Mouse (Mus musculus) lung, postnatal 0 days (tissue): ENCODE results near the gene Gtdc1.

Experiments used
- CTCF ChIP-seq: IDR thresholded peaks from 2 replicates; pipeline ENCODE4 v1.5.1; 2016; ENCODE audit warnings: antibody characterized with exemption, mild to moderate bottlenecking
- EP300 ChIP-seq: IDR thresholded peaks from 2 replicates; pipeline ENCODE4 v1.6.1; 2016; ENCODE audit warnings: antibody characterized with exemption, mild to moderate bottlenecking, control low read depth

GRCm38 (mm10) chr2:44628778-44629177, 298.7 kb downstream of the Gtdc1 start:
- TF ChIP-seq CTCF: no peak
- no peak for TF ChIP-seq EP300
